Mouse (Mus musculus) heart, adult 2 months (tissue): Measurements from ENCODE around the gene Ank3.

ENCODE experiments used
- CTCF ChIP-seq: fragments of 200-600 bp; IDR thresholded peaks from 2 replicates; pipeline ENCODE4 v1.8.1; 2022; ENCODE audit warnings: antibody characterized with exemption, mild to moderate bottlenecking, moderate library complexity
- POLR2A ChIP-seq: fragments of 200-500 bp; IDR thresholded peaks from 2 replicates; pipeline ENCODE4 v1.6.1; 2011; ENCODE audit warnings: mild to moderate bottlenecking, low read depth, low read length, control low read depth; ENCODE audit not compliant: insufficient read depth

DNA sequence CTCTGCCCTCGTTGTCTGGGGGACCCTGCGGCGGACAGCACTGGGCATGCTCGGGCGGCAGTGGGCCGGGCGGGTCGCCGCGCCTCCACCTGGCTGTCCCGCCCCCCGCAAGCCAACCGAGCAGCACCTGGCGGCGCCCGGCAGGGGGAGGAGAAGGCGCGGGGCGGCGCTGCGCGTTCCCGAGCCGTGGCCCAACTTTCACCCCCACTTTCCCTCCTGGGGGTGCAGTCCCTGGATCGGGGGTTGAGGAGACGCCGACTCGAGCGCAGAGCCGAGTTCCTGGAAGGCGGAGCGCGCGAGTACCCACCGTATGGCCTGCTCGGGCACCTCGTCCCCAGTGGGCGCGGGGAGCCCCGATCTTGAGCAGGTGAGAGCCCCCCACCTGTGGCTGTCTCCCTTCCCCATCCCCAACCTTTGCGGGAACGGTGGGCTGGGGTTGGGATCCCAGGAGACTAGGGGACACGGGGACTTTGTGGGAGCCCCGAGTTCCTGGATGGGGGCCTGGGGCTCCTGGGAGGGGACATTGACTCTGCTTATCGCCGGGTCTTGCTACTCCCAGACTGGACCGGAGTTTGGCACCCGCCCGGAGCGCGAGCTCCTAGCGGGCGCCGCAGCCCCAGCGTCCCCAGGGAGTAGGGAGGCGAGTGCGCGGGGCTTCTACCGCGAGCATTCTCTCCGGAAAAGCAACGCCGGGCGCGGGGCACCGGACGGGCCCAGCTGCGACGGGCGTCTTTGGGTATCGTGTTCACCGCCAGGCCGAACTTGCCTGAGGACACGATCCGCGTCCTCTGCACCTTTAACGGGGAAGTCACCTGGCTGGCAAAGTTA is at the start of gene Ank3:
- no peak for TF ChIP-seq POLR2A
- TF ChIP-seq CTCF: no peak
